Mouse (Mus musculus) urinary bladder, postnatal 36 days (tissue): ENCODE measurements around the gene Hectd2.

ENCODE experiments used
- DNase-seq, 2 experiments: peaks; one replicate each; pipeline ENCODE4 v3.0.0; 2022; ENCODE audit warnings: low spot score in 2 of 2, mixed read lengths in 1 of 2

Hectd2 gene

GRCm38 (mm10) chr19:36561171-36561570, 6.7 kb downstream of the Hectd2 start:
- DNase-seq, result no peak

- DNase-seq, result no peak
Measured at GRCm38 (mm10) chr19:36564396-36564795, 10.0 kb downstream of the Hectd2 start.

GRCm38 (mm10) chr19:36573986-36574385, 19.5 kb downstream of the Hectd2 start:
- DNase-seq, result no peak

GRCm38 (mm10) chr19:36575159-36575558, 20.7 kb downstream of the Hectd2 start:
- no peak for DNase-seq

- DNase-seq, result no peak
Measured at GRCm38 (mm10) chr19:36580874-36581273, 26.4 kb downstream of the Hectd2 start.

GRCm38 (mm10) chr19:36582116-36582515, 27.7 kb downstream of the Hectd2 start:
- DNase-seq, result no peak

- DNase-seq, result no peak
Measured at GRCm38 (mm10) chr19:36585505-36585904, 31.1 kb downstream of the Hectd2 start.

GRCm38 (mm10) chr19:36594409-36594808, 40.0 kb downstream of the Hectd2 start:
- DNase-seq, result no peak

GRCm38 (mm10) chr19:36601869-36602268, 47.4 kb downstream of the Hectd2 start:
- DNase-seq, result no peak

GRCm38 (mm10) chr19:36602535-36603312, 48.3 kb downstream of the Hectd2 start:
- DNase-seq, result no peak

GRCm38 (mm10) chr19:36606270-36606669, 51.8 kb downstream of the Hectd2 start:
- DNase-seq, result no peak

- DNase-seq, result no peak
Measured at GRCm38 (mm10) chr19:36609229-36609628, 54.8 kb downstream of the Hectd2 start.

- DNase-seq, result no peak
Measured at GRCm38 (mm10) chr19:36610309-36610708, 55.9 kb downstream of the Hectd2 start.

GRCm38 (mm10) chr19:36625906-36626305, 71.5 kb downstream of the Hectd2 start:
- DNase-seq, result peak in 1 of 2 experiments; percentile 26

GRCm38 (mm10) chr19:36626881-36627280, 72.4 kb downstream of the Hectd2 start:
- no peak for DNase-seq

GRCm38 (mm10) chr19:36629394-36629910, 75.0 kb downstream of the Hectd2 start:
- no peak for DNase-seq

- DNase-seq, result no peak
Measured at GRCm38 (mm10) chr19:36630361-36630760, 75.9 kb downstream of the Hectd2 start.

- DNase-seq, result no peak
Measured at GRCm38 (mm10) chr19:36634771-36635170, 80.3 kb downstream of the Hectd2 start.

GRCm38 (mm10) chr19:36637223-36637622, 82.8 kb downstream of the Hectd2 start:
- no peak for DNase-seq

GRCm38 (mm10) chr19:36637948-36638587, 83.6 kb downstream of the Hectd2 start:
- no peak for DNase-seq

- no peak for DNase-seq
Measured at GRCm38 (mm10) chr19:36639072-36639471, 84.6 kb downstream of the Hectd2 start.

GRCm38 (mm10) chr19:36641128-36641527, 86.7 kb downstream of the Hectd2 start:
- no peak for DNase-seq

GRCm38 (mm10) chr19:36645308-36645889, 91.0 kb downstream of the Hectd2 start:
- DNase-seq, result no peak
